Mouse (Mus musculus): Measurements from ENCODE around the gene Zfp385c.

GRCm38 (mm10) chr11:100634530-100634929, 57.7 kb downstream of the Zfp385c start:
- TF ChIP-seq EP300 (IDR thresholded peaks at IDR 0.05; ENCODE audit: low read depth) (no peak), CTCF (IDR thresholded peaks at IDR 0.05; ENCODE audit: low read depth) (no peak)

All from liver, embryonic 14.5 days (tissue).